Comparison of ENCODE assay signal across 8 mouse cellular contexts in the genomic region with DNA sequence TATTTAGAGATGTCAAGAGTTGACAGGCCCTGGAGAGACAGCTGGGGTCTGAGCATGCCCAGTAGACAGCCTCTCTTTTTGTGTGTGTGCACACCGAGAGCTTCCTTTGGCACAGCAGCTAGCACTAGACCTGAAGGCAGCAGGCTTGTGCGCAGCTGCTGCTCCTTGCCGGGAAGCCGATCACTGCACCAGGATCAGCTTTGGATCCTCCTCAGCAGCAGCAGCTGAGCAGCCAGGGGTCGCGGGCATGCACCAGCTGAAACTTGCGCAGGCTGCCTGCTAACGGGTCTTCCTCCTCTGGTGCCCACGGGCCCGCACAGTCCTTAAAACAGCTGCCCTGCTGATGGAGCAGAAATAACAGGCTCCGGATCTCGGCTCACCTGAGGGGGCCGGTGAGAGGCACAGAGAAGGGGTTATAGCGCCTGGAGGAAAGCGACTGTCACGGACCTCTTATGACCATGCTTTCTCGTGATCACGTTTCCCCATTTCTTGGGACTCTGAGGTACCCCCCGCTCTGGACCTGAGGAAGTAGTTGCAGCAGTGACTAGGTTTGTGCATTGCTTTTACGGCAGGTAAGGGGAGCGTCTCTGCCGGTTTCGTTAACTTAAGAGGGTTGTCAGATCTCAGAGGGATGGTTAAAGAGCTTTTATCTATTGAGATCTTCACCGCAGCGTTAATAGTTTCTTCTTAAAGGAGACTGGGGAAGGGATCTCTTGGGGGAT. TPM values are rescaled to one million over a fixed set of nuclear protein-coding genes. Genes with fewer than 3 reads are reported as not detected.
DNase-seq lines count a peak whose midpoint lies in the region; ATAC-seq and TF ChIP-seq lines count a peak whose summit lies in the region.

No protein-coding gene starts in this region.

- peaks cover 6% of the 10 kb centered on the region; the same call in 1 of the 2 replicates for H3K4me1 ChIP-seq in heart, embryonic 15.5 days (replicated peaks)
- H3K4me1 ChIP-seq in heart, embryonic 16.5 days (ENCODE audit: control insufficient read depth, insufficient read depth, low read length): peaks cover 5% of the 10 kb centered on the region; the same call in 1 of the 2 replicates
- H3K4me1 ChIP-seq in midbrain, embryonic 12.5 days: 0 out of 2 replicates have a peak, but pooled peaks cover 3% of the 10 kb centered on the region

- H3K9ac ChIP-seq in heart, embryonic 15.5 days: peak overlapping the region; percentile 32
- peak overlapping the region; percentile 45 for H3K9ac ChIP-seq in heart, embryonic 16.5 days (ENCODE audit: low read length)
- H3K9ac ChIP-seq in midbrain, embryonic 12.5 days (replicated peaks): peak overlapping the region; percentile 62

- intact Hi-C loops in left cerebral cortex, adult 2 months (cut with DNase I): no loop called here

- TF ChIP-seq CTCF in left cerebral cortex, adult 2 months (IDR thresholded peaks at IDR 0.05): no peak

- H3K4me2 ChIP-seq in heart, embryonic 15.5 days: peak overlapping the region; percentile 79
- peak overlapping the region; percentile 86 for H3K4me2 ChIP-seq in heart, embryonic 16.5 days (ENCODE audit: low read depth, low read length)
- peak overlapping the region; percentile 81 for H3K4me2 ChIP-seq in midbrain, embryonic 12.5 days (replicated peaks)

- H3K36me3 ChIP-seq in heart, embryonic 15.5 days: no peaks in the 10 kb centered on the region
- H3K36me3 ChIP-seq in heart, embryonic 16.5 days (ENCODE audit: control insufficient read depth, insufficient read depth): no peaks in the 10 kb centered on the region
- no peaks in the 10 kb centered on the region for H3K36me3 ChIP-seq in midbrain, embryonic 12.5 days

- WGBS in heart, embryonic 15.5 days: 5% methylated on average over 25 of the region's 25 CpGs
- 3% methylated on average over 25 of the region's 25 CpGs for WGBS in heart, embryonic 16.5 days
- 2% methylated on average over 25 of the region's 25 CpGs for WGBS in midbrain, embryonic 12.5 days

- no peaks in the 10 kb centered on the region for H3K27me3 ChIP-seq in heart, embryonic 15.5 days
- peaks cover 4% of the 10 kb centered on the region for H3K27me3 ChIP-seq in heart, embryonic 16.5 days (ENCODE audit: control insufficient read depth, insufficient read depth, low read length)
- peaks cover 4% of the 10 kb centered on the region; the same call in 1 of the 2 replicates for H3K27me3 ChIP-seq in midbrain, embryonic 12.5 days

- no peak overlapping the region for H3K27ac ChIP-seq in heart, embryonic 15.5 days
- H3K27ac ChIP-seq in heart, embryonic 16.5 days (ENCODE audit: low read length): no peak overlapping the region
- H3K27ac ChIP-seq in left cerebral cortex, adult 2 months: peak overlapping the region; percentile 80
- H3K27ac ChIP-seq in midbrain, embryonic 12.5 days (replicated peaks): peak overlapping the region; percentile 66

- ATAC-seq in heart, embryonic 15.5 days (replicated peaks; ENCODE audit: insufficient number of reproducible peaks, insufficient read depth, low FRiP score, low read depth): 0 out of 2 replicates have a peak, but pooled peaks have one; percentile 22
- peak; percentile 87 for ATAC-seq in common myeloid progenitor, adult 5-6 weeks (replicated peaks; ENCODE audit: low read depth, poor library complexity, severe bottlenecking)
- ATAC-seq in heart, embryonic 16.5 days (replicated peaks; ENCODE audit: extremely low read depth, insufficient read depth, low FRiP score): no peak
- peak; percentile 94 for ATAC-seq in midbrain, embryonic 12.5 days (ENCODE audit: low FRiP score, low read depth)

- H3K4me3 ChIP-seq in heart, embryonic 15.5 days: peak overlapping the region; percentile 48
- H3K4me3 ChIP-seq in heart, embryonic 16.5 days (ENCODE audit: low read length): peak overlapping the region; percentile 52
- H3K4me3 ChIP-seq in left cerebral cortex, adult 2 months: peak overlapping the region; percentile 62
- H3K4me3 ChIP-seq in midbrain, embryonic 12.5 days: peak overlapping the region; percentile 51

- H3K9me3 ChIP-seq in heart, embryonic 15.5 days (replicated peaks): no peaks in the 10 kb centered on the region
- no peaks in the 10 kb centered on the region for H3K9me3 ChIP-seq in heart, embryonic 16.5 days (replicated peaks; ENCODE audit: control insufficient read depth, low read length)
- no peaks in the 10 kb centered on the region for H3K9me3 ChIP-seq in midbrain, embryonic 12.5 days

- no peak for DNase-seq in heart, adult 8-10 months (ENCODE audit: low spot score)
- DNase-seq in left cerebral cortex, adult 2 months (ENCODE audit: extremely low spot score in 1 of 2, low spot score in 2 of 2): peak; percentile 61 to 70
- peak; percentile 50 for DNase-seq in telencephalon, adult 2 months (ENCODE audit: low read depth, low spot score)
- no peak for DNase-seq in urinary bladder, postnatal 25 days (ENCODE audit: low spot score)

RNA-seq across cellular contexts. Expression of a gene that starts 57.8 kb away (rescaled TPM):
- polyA plus RNA-seq in heart, embryonic 15.5 days (2015; fragmentation: Nextera tagmentation; extraction: Ambion mirVana): 38.3 and 44.7 TPM in 2 replicates
- total RNA-seq in heart, adult 8-10 months (2022): 10 to 100 TPM; 10.6 to 19.2 (median 12.6) TPM
- total RNA-seq in common myeloid progenitor, adult 5-6 weeks (2017): 68.5 and 75.5 TPM in 2 replicates
- polyA plus RNA-seq in heart, embryonic 16.5 days (2015; fragmentation: Nextera tagmentation; extraction: Ambion mirVana): 39.6 and 42.4 TPM in 2 replicates
- 1 to 10 TPM; 9.4 TPM for total RNA-seq in left cerebral cortex, adult 2 months (2021)
- polyA plus RNA-seq in midbrain, embryonic 12.5 days (2016; fragmentation: Nextera tagmentation; extraction: Ambion mirVana): 17.8 and 18.2 TPM in 2 replicates

Comparison
In these comparisons a context has a peak if more than half of its experiments do, and no peak if none do; other contexts are left out.
1. H3K27ac ChIP-seq: peak in left cerebral cortex, adult 2 months (single experiment) and midbrain, embryonic 12.5 days (single experiment); none in heart, embryonic 15.5 days (single experiment) and heart, embryonic 16.5 days (single experiment).
2. DNase-seq: peak in left cerebral cortex, adult 2 months (2 of 2) and telencephalon, adult 2 months (single experiment); none in heart, adult 8-10 months (single experiment) and urinary bladder, postnatal 25 days (single experiment).
3. Peak in every context shown above with its lines, with median percentiles within 50 percentile points of each other: H3K4me2 ChIP-seq, H3K4me3 ChIP-seq and H3K9ac ChIP-seq.